Mouse (Mus musculus) megakaryocyte, embryonic 14.5 days (primary cell): ENCODE measurements at regions not wholly inside any gene's neighbourhood (a gene's known extent, or its start where the extent isn't known, plus 50 kb on each side); places are given as distances from the start of the nearest gene placed in this dataset.

ENCODE experiments used
- FLI1 ChIP-seq: IDR thresholded peaks from 2 replicates; pipeline ENCODE4 v1.6.1; 2012; ENCODE audit warnings: low read length, inconsistent platforms, mixed read lengths
- GATA1 ChIP-seq: IDR thresholded peaks from 3 replicates; pipeline ENCODE4 v1.6.1; 2012; ENCODE audit warnings: mixed read lengths, low read length, inconsistent platforms, borderline replicate concordance

GRCm38 (mm10) chr2:45357266-45357665, 240.1 kb upstream of the Zeb2 start:
- no peak for TF ChIP-seq GATA1
- no peak for TF ChIP-seq FLI1
